Mouse (Mus musculus): ENCODE results near the gene Apol7c. TPM values are rescaled to one million over a fixed set of nuclear protein-coding genes. Genes with fewer than 3 reads are reported as not detected.
"Not testable (repeated sequence)": the region's sequence is repeated elsewhere in the genome, so short reads cannot be mapped to it uniquely, and the experiment has no call there.

Gene Apol7c
- total and polyA plus RNA-seq, 3 experiments = not detected

- H3K27me3 ChIP-seq (ENCODE audit: control insufficient read depth in 1 of 2, insufficient read depth in 2 of 2, low read length in 2 of 2); H3K36me3 ChIP-seq (ENCODE audit: control insufficient read depth in 1 of 2, insufficient read depth in 2 of 2, low read length in 2 of 2); DNase-seq (ENCODE audit: low read depth, low spot score); H3K27ac ChIP-seq (ENCODE audit: control insufficient read depth, low read depth, low read length); H3K9ac ChIP-seq (ENCODE audit: control insufficient read depth, low read depth, low read length, poor library complexity, severe bottlenecking); H3K4me3 ChIP-seq (ENCODE audit: control insufficient read depth in 1 of 2, insufficient read depth in 1 of 2, low read depth in 2 of 2, low read length in 2 of 2); H3K79me2 ChIP-seq (ENCODE audit: control insufficient read depth, insufficient read depth, low read length, poor library complexity); H3K9me3 ChIP-seq (replicated peaks; ENCODE audit: insufficient read depth, low read length); H3K4me1 ChIP-seq (ENCODE audit: control insufficient read depth in 1 of 2, insufficient read depth in 2 of 2, low read length in 2 of 2): not testable (repeated sequence)
Measured at GRCm38 (mm10) chr15:77539221-77539620, 6.1 kb upstream of the Apol7c start.

- not testable (repeated sequence) for H3K4me1 ChIP-seq (ENCODE audit: control insufficient read depth in 1 of 2, insufficient read depth in 2 of 2, low read length in 2 of 2); H3K36me3 ChIP-seq (ENCODE audit: control insufficient read depth in 1 of 2, insufficient read depth in 2 of 2, low read length in 2 of 2); H3K9me3 ChIP-seq (replicated peaks; ENCODE audit: insufficient read depth, low read length); H3K9ac ChIP-seq (ENCODE audit: control insufficient read depth, low read depth, low read length, poor library complexity, severe bottlenecking); H3K79me2 ChIP-seq (ENCODE audit: control insufficient read depth, insufficient read depth, low read length, poor library complexity); H3K27ac ChIP-seq (ENCODE audit: control insufficient read depth, low read depth, low read length); H3K4me3 ChIP-seq (ENCODE audit: control insufficient read depth in 1 of 2, insufficient read depth in 1 of 2, low read depth in 2 of 2, low read length in 2 of 2); H3K27me3 ChIP-seq (ENCODE audit: control insufficient read depth in 1 of 2, insufficient read depth in 2 of 2, low read length in 2 of 2)
- DNase-seq (ENCODE audit: low read depth, low spot score) = peak; percentile 19
- TF ChIP-seq RAD21 (IDR thresholded peaks at IDR 0.05; ENCODE audit: low read depth, low read length) (peak; percentile 37), CTCF (IDR thresholded peaks at IDR 0.05 in 2 of 3, conservative IDR thresholded peaks at IDR 0.05 in 1 of 3; ENCODE audit: control insufficient read depth in 1 of 3, insufficient read depth in 1 of 3, low read depth in 2 of 3, low read length in 3 of 3, poor library complexity in 1 of 3, severe bottlenecking in 1 of 3) (peak; percentile 2 to 51 (median 44); a peak in 4 of 6 replicates), ZC3H11A (IDR thresholded peaks at IDR 0.05; ENCODE audit: low read depth, low read length) (peak; percentile 14; the same call in 1 of the 2 replicates), SMC3 (IDR thresholded peaks at IDR 0.05; ENCODE audit: low read depth, low read length) (peak; percentile 54)
Measured at GRCm38 (mm10) chr15:77523186-77523843, 9.8 kb downstream of the Apol7c start.

- not testable (repeated sequence) for H3K9me3 ChIP-seq (replicated peaks; ENCODE audit: insufficient read depth, low read length); DNase-seq (ENCODE audit: low read depth, low spot score); H3K4me1 ChIP-seq (ENCODE audit: control insufficient read depth in 1 of 2, insufficient read depth in 2 of 2, low read length in 2 of 2); H3K36me3 ChIP-seq (ENCODE audit: control insufficient read depth in 1 of 2, insufficient read depth in 2 of 2, low read length in 2 of 2); H3K4me3 ChIP-seq (ENCODE audit: control insufficient read depth in 1 of 2, insufficient read depth in 1 of 2, low read depth in 2 of 2, low read length in 2 of 2); H3K27ac ChIP-seq (ENCODE audit: control insufficient read depth, low read depth, low read length); H3K27me3 ChIP-seq (ENCODE audit: control insufficient read depth in 1 of 2, insufficient read depth in 2 of 2, low read length in 2 of 2); H3K79me2 ChIP-seq (ENCODE audit: control insufficient read depth, insufficient read depth, low read length, poor library complexity); H3K9ac ChIP-seq (ENCODE audit: control insufficient read depth, low read depth, low read length, poor library complexity, severe bottlenecking)
Measured at GRCm38 (mm10) chr15:77520596-77520995, 12.5 kb downstream of the Apol7c start.

- H3K4me3 ChIP-seq (ENCODE audit: control insufficient read depth in 1 of 2, insufficient read depth in 1 of 2, low read depth in 2 of 2, low read length in 2 of 2); H3K36me3 ChIP-seq (ENCODE audit: control insufficient read depth in 1 of 2, insufficient read depth in 2 of 2, low read length in 2 of 2); H3K4me1 ChIP-seq (ENCODE audit: control insufficient read depth in 1 of 2, insufficient read depth in 2 of 2, low read length in 2 of 2); H3K9ac ChIP-seq (ENCODE audit: control insufficient read depth, low read depth, low read length, poor library complexity, severe bottlenecking); H3K27ac ChIP-seq (ENCODE audit: control insufficient read depth, low read depth, low read length); H3K79me2 ChIP-seq (ENCODE audit: control insufficient read depth, insufficient read depth, low read length, poor library complexity); H3K27me3 ChIP-seq (ENCODE audit: control insufficient read depth in 1 of 2, insufficient read depth in 2 of 2, low read length in 2 of 2); DNase-seq (ENCODE audit: low read depth, low spot score); H3K9me3 ChIP-seq (replicated peaks; ENCODE audit: insufficient read depth, low read length): not testable (repeated sequence)
Measured at GRCm38 (mm10) chr15:77507966-77508365, 25.1 kb downstream of the Apol7c start, which contains the start of gene Apol11a. Gene Apol11a, plus strand, starts transcription at chr15:77508271.

- not testable (repeated sequence) for H3K4me1 ChIP-seq (ENCODE audit: control insufficient read depth in 1 of 2, insufficient read depth in 2 of 2, low read length in 2 of 2); H3K4me3 ChIP-seq (ENCODE audit: control insufficient read depth in 1 of 2, insufficient read depth in 1 of 2, low read depth in 2 of 2, low read length in 2 of 2); H3K27ac ChIP-seq (ENCODE audit: control insufficient read depth, low read depth, low read length); H3K27me3 ChIP-seq (ENCODE audit: control insufficient read depth in 1 of 2, insufficient read depth in 2 of 2, low read length in 2 of 2); DNase-seq (ENCODE audit: low read depth, low spot score); H3K36me3 ChIP-seq (ENCODE audit: control insufficient read depth in 1 of 2, insufficient read depth in 2 of 2, low read length in 2 of 2); H3K79me2 ChIP-seq (ENCODE audit: control insufficient read depth, insufficient read depth, low read length, poor library complexity); H3K9me3 ChIP-seq (replicated peaks; ENCODE audit: insufficient read depth, low read length); H3K9ac ChIP-seq (ENCODE audit: control insufficient read depth, low read depth, low read length, poor library complexity, severe bottlenecking)
Measured at GRCm38 (mm10) chr15:77494694-77495093, 38.4 kb downstream of the Apol7c start.

- not testable (repeated sequence) for H3K9me3 ChIP-seq (replicated peaks; ENCODE audit: insufficient read depth, low read length); H3K79me2 ChIP-seq (ENCODE audit: control insufficient read depth, insufficient read depth, low read length, poor library complexity); H3K36me3 ChIP-seq (ENCODE audit: control insufficient read depth in 1 of 2, insufficient read depth in 2 of 2, low read length in 2 of 2); H3K27ac ChIP-seq (ENCODE audit: control insufficient read depth, low read depth, low read length); H3K9ac ChIP-seq (ENCODE audit: control insufficient read depth, low read depth, low read length, poor library complexity, severe bottlenecking); DNase-seq (ENCODE audit: low read depth, low spot score); H3K4me1 ChIP-seq (ENCODE audit: control insufficient read depth in 1 of 2, insufficient read depth in 2 of 2, low read length in 2 of 2); H3K27me3 ChIP-seq (ENCODE audit: control insufficient read depth in 1 of 2, insufficient read depth in 2 of 2, low read length in 2 of 2); H3K4me3 ChIP-seq (ENCODE audit: control insufficient read depth in 1 of 2, insufficient read depth in 1 of 2, low read depth in 2 of 2, low read length in 2 of 2)
Measured at GRCm38 (mm10) chr15:77493181-77493580, 39.9 kb downstream of the Apol7c start.
